Mouse (Mus musculus): ENCODE measurements around the gene Bcl2l14. TPM values are rescaled to one million over a fixed set of nuclear protein-coding genes. Genes with fewer than 3 reads are reported as not detected.

The Bcl2l14 gene
- polyA plus RNA-seq, 1 experiment from 2014 or later: 8.9 TPM

- Histone ChIP-seq H3K27me3 (ENCODE audit: insufficient read depth, low read length) (no peaks in the 10 kb centered on the region), H3K27ac (ENCODE audit: low read length) (no peak overlapping the region), H3K4me2 (replicated peaks; ENCODE audit: low read depth, low read length) (no peak overlapping the region), H3K4me3 (ENCODE audit: low read length) (no peak overlapping the region), H3K4me1 (ENCODE audit: insufficient read depth, low read length) (peaks cover 15% of the 10 kb centered on the region), H3K9ac (replicated peaks; ENCODE audit: low read length) (no peak overlapping the region), H3K36me3 (ENCODE audit: insufficient read depth, low read length) (no peaks in the 10 kb centered on the region), H3K9me3 (ENCODE audit: low read length) (no peaks in the 10 kb centered on the region)
- 53% methylated on average over 5 of the region's 5 CpGs for whole genome bisulfite sequencing
- no peak for ATAC-seq (ENCODE audit: low FRiP score, low TSS enrichment)
Observed at GRCm38 (mm10) chr6:134436955-134437354, 40.8 kb downstream of the Bcl2l14 start.

- peak overlapping the region; percentile 52 for H3K9ac ChIP-seq (replicated peaks; ENCODE audit: low read length)
- 6% methylated on average over 23 of the region's 23 CpGs for WGBS
- H3K27me3 ChIP-seq (ENCODE audit: insufficient read depth, low read length): no peaks in the 10 kb centered on the region
- H3K27ac ChIP-seq (ENCODE audit: low read length): 0 out of 2 replicates have a peak overlapping the region, but pooled peaks have one; percentile 36
- H3K9me3 ChIP-seq (ENCODE audit: low read length): no peaks in the 10 kb centered on the region
- H3K4me1 ChIP-seq (ENCODE audit: insufficient read depth, low read length): peaks cover 25% of the 10 kb centered on the region
- H3K4me2 ChIP-seq (replicated peaks; ENCODE audit: low read depth, low read length): peak overlapping the region; percentile 62
- no peaks in the 10 kb centered on the region for H3K36me3 ChIP-seq (ENCODE audit: insufficient read depth, low read length)
- ATAC-seq (ENCODE audit: low FRiP score, low TSS enrichment): peak; percentile 64
- H3K4me3 ChIP-seq (ENCODE audit: low read length): peak overlapping the region; percentile 34
Observed at GRCm38 (mm10) chr6:134439401-134440021, 43.4 kb downstream of the Bcl2l14 start.

GRCm38 (mm10) chr6:134440023-134440422 lies 43.9 kb downstream of the Bcl2l14 start:
- 18% methylated on average over 10 of the region's 10 CpGs for WGBS
- H3K4me2 ChIP-seq (replicated peaks; ENCODE audit: low read depth, low read length): peak overlapping the region; percentile 62
- H3K4me3 ChIP-seq (ENCODE audit: low read length): peak overlapping the region; percentile 34
- H3K9ac ChIP-seq (replicated peaks; ENCODE audit: low read length): peak overlapping the region; percentile 52
- H3K27ac ChIP-seq (ENCODE audit: low read length): 0 out of 2 replicates have a peak overlapping the region, but pooled peaks have one; percentile 36
- ATAC-seq (ENCODE audit: low FRiP score, low TSS enrichment): no peak
- no peaks in the 10 kb centered on the region for H3K9me3 ChIP-seq (ENCODE audit: low read length)
- no peaks in the 10 kb centered on the region for H3K27me3 ChIP-seq (ENCODE audit: insufficient read depth, low read length)
- H3K36me3 ChIP-seq (ENCODE audit: insufficient read depth, low read length): peaks cover 4% of the 10 kb centered on the region
- H3K4me1 ChIP-seq (ENCODE audit: insufficient read depth, low read length): peaks cover 25% of the 10 kb centered on the region

GRCm38 (mm10) chr6:134441716-134442115 lies 45.6 kb downstream of the Bcl2l14 start:
- H3K4me3 ChIP-seq (ENCODE audit: low read length): no peak overlapping the region
- ATAC-seq (ENCODE audit: low FRiP score, low TSS enrichment): no peak
- H3K36me3 ChIP-seq (ENCODE audit: insufficient read depth, low read length): peaks cover 14% of the 10 kb centered on the region
- H3K27ac ChIP-seq (ENCODE audit: low read length): no peak overlapping the region
- H3K9me3 ChIP-seq (ENCODE audit: low read length): no peaks in the 10 kb centered on the region
- H3K4me2 ChIP-seq (replicated peaks; ENCODE audit: low read depth, low read length): no peak overlapping the region
- H3K4me1 ChIP-seq (ENCODE audit: insufficient read depth, low read length): peaks cover 25% of the 10 kb centered on the region
- H3K9ac ChIP-seq (replicated peaks; ENCODE audit: low read length): no peak overlapping the region
- no peaks in the 10 kb centered on the region for H3K27me3 ChIP-seq (ENCODE audit: insufficient read depth, low read length)
- 90% methylated on average over 3 of the region's 3 CpGs for WGBS

GRCm38 (mm10) chr6:134442219-134442618 lies 46.1 kb downstream of the Bcl2l14 start:
- Histone ChIP-seq H3K27ac (ENCODE audit: low read length) (no peak overlapping the region), H3K9me3 (ENCODE audit: low read length) (no peaks in the 10 kb centered on the region), H3K9ac (replicated peaks; ENCODE audit: low read length) (no peak overlapping the region), H3K4me1 (ENCODE audit: insufficient read depth, low read length) (peaks cover 25% of the 10 kb centered on the region), H3K4me2 (replicated peaks; ENCODE audit: low read depth, low read length) (no peak overlapping the region), H3K4me3 (ENCODE audit: low read length) (no peak overlapping the region), H3K27me3 (ENCODE audit: insufficient read depth, low read length) (no peaks in the 10 kb centered on the region), H3K36me3 (ENCODE audit: insufficient read depth, low read length) (peaks cover 15% of the 10 kb centered on the region)
- no peak for ATAC-seq (ENCODE audit: low FRiP score, low TSS enrichment)
- 71% methylated on average over 5 of the region's 5 CpGs for WGBS

- peaks cover 25% of the 10 kb centered on the region for H3K4me1 ChIP-seq (ENCODE audit: insufficient read depth, low read length)
- H3K36me3 ChIP-seq (ENCODE audit: insufficient read depth, low read length): peaks cover 18% of the 10 kb centered on the region
- peak overlapping the region; percentile 78 for H3K27ac ChIP-seq (ENCODE audit: low read length)
- peak; percentile 58; the same call in 1 of the 2 replicates for ATAC-seq (ENCODE audit: low FRiP score, low TSS enrichment)
- H3K4me3 ChIP-seq (ENCODE audit: low read length): no peak overlapping the region
- H3K9ac ChIP-seq (replicated peaks; ENCODE audit: low read length): no peak overlapping the region
- no peak overlapping the region for H3K4me2 ChIP-seq (replicated peaks; ENCODE audit: low read depth, low read length)
- WGBS: 53% methylated on average over 9 of the region's 9 CpGs
- H3K9me3 ChIP-seq (ENCODE audit: low read length): no peaks in the 10 kb centered on the region
- H3K27me3 ChIP-seq (ENCODE audit: insufficient read depth, low read length): no peaks in the 10 kb centered on the region
Observed at GRCm38 (mm10) chr6:134443198-134443904, 47.2 kb downstream of the Bcl2l14 start.

- WGBS: 60% methylated on average over 5 of the region's 5 CpGs
- no peaks in the 10 kb centered on the region for H3K9me3 ChIP-seq (ENCODE audit: low read length)
- peak overlapping the region; percentile 78 for H3K27ac ChIP-seq (ENCODE audit: low read length)
- H3K36me3 ChIP-seq (ENCODE audit: insufficient read depth, low read length): peaks cover 18% of the 10 kb centered on the region
- H3K4me2 ChIP-seq (replicated peaks; ENCODE audit: low read depth, low read length): no peak overlapping the region
- H3K27me3 ChIP-seq (ENCODE audit: insufficient read depth, low read length): no peaks in the 10 kb centered on the region
- ATAC-seq (ENCODE audit: low FRiP score, low TSS enrichment): no peak
- no peak overlapping the region for H3K9ac ChIP-seq (replicated peaks; ENCODE audit: low read length)
- H3K4me1 ChIP-seq (ENCODE audit: insufficient read depth, low read length): peaks cover 22% of the 10 kb centered on the region
- H3K4me3 ChIP-seq (ENCODE audit: low read length): no peak overlapping the region
Observed at GRCm38 (mm10) chr6:134443925-134444324, 47.8 kb downstream of the Bcl2l14 start.

GRCm38 (mm10) chr6:134448451-134448850 lies 52.3 kb downstream of the Bcl2l14 start:
- H3K36me3 ChIP-seq (ENCODE audit: insufficient read depth, low read length): peaks cover 48% of the 10 kb centered on the region
- 83% methylated on average over 12 of the region's 12 CpGs for WGBS
- ATAC-seq (ENCODE audit: low FRiP score, low TSS enrichment): no peak

GRCm38 (mm10) chr6:134449958-134450357 lies 53.8 kb downstream of the Bcl2l14 start:
- Histone ChIP-seq H3K9ac (replicated peaks; ENCODE audit: low read length) (no peak overlapping the region), H3K9me3 (ENCODE audit: low read length) (no peaks in the 10 kb centered on the region), H3K27me3 (ENCODE audit: insufficient read depth, low read length) (no peaks in the 10 kb centered on the region), H3K4me2 (replicated peaks; ENCODE audit: low read depth, low read length) (no peak overlapping the region), H3K27ac (ENCODE audit: low read length) (no peak overlapping the region), H3K36me3 (ENCODE audit: insufficient read depth, low read length) (peaks cover 59% of the 10 kb centered on the region), H3K4me1 (ENCODE audit: insufficient read depth, low read length) (peaks cover 8% of the 10 kb centered on the region; the same call in 1 of the 2 replicates), H3K4me3 (ENCODE audit: low read length) (no peak overlapping the region)
- WGBS: 40% methylated on average over 11 of the region's 11 CpGs
- ATAC-seq (ENCODE audit: low FRiP score, low TSS enrichment): no peak

More at GRCm38 (mm10) chr6:134448451-134448850, 52.3 kb downstream of the Bcl2l14 start:
- Histone ChIP-seq H3K27me3 (ENCODE audit: insufficient read depth, low read length) (no peaks in the 10 kb centered on the region), H3K4me1 (ENCODE audit: insufficient read depth, low read length) (peaks cover 13% of the 10 kb centered on the region; the same call in 1 of the 2 replicates), H3K4me3 (ENCODE audit: low read length) (no peak overlapping the region), H3K4me2 (replicated peaks; ENCODE audit: low read depth, low read length) (no peak overlapping the region), H3K9ac (replicated peaks; ENCODE audit: low read length) (no peak overlapping the region), H3K27ac (ENCODE audit: low read length) (no peak overlapping the region), H3K9me3 (ENCODE audit: low read length) (no peaks in the 10 kb centered on the region)

GRCm38 (mm10) chr6:134450661-134451119 lies 54.6 kb downstream of the Bcl2l14 start:
- peak overlapping the region; percentile 37; the same call in 1 of the 2 replicates for H3K27ac ChIP-seq (ENCODE audit: low read length)
- 31% methylated on average over 14 of the region's 14 CpGs for WGBS
- peak; percentile 80 for ATAC-seq (ENCODE audit: low FRiP score, low TSS enrichment)

More at GRCm38 (mm10) chr6:134450661-134451119, 54.6 kb downstream of the Bcl2l14 start:
- Histone ChIP-seq H3K4me2 (replicated peaks; ENCODE audit: low read depth, low read length) (no peak overlapping the region), H3K27me3 (ENCODE audit: insufficient read depth, low read length) (no peaks in the 10 kb centered on the region), H3K36me3 (ENCODE audit: insufficient read depth, low read length) (peaks cover 59% of the 10 kb centered on the region), H3K4me1 (ENCODE audit: insufficient read depth, low read length) (peaks cover 8% of the 10 kb centered on the region; the same call in 1 of the 2 replicates), H3K9ac (replicated peaks; ENCODE audit: low read length) (no peak overlapping the region), H3K4me3 (ENCODE audit: low read length) (no peak overlapping the region), H3K9me3 (ENCODE audit: low read length) (no peaks in the 10 kb centered on the region)

Measured in kidney, embryonic 16.5 days (tissue).